In the genomic region with DNA sequence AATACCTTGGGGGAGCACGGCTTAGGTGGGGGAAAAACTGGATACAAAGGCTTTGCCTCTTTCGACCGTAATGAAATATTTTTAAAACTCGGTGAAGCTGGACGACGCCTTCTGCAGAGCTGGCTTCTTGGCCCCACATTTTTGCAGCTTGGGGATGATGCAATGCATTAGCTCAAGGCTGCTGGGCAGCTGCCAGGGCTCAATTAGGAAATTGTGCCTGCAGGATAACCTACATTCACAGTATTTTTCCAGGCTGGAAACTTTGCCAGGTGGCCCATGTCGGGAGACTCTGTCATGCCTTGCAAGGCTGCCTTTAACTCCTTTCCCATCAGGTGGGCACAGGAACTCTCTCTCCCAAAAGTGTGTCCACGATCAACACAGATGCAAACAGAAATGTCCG, we compare ENCODE assay signal across 9 mouse cellular contexts. TPM values are rescaled to one million over a fixed set of nuclear protein-coding genes. Genes with fewer than 3 reads are reported as not detected.
DNase-seq lines count a peak whose midpoint lies in the region; ATAC-seq and TF ChIP-seq lines count a peak whose summit lies in the region.
"Had no signal": no experiment of that assay in that cellular context is flagged by ENCODE, and none has a peak within 500 bp of the region (broad histone marks: within the 10 kb centered on the region; RNA-seq: fewer than 3 reads in every experiment).

No protein-coding gene starts in this region.

- no peak for ATAC-seq in midbrain, embryonic 13.5 days
- no peak for ATAC-seq in midbrain, embryonic 11.5 days (ENCODE audit: low FRiP score)
- ATAC-seq in kidney, postnatal 0 days (replicated peaks; ENCODE audit: low FRiP score, low read depth), result no peak
- no peak for ATAC-seq in megakaryocyte progenitor cell, adult 5-6 weeks (replicated peaks; ENCODE audit: poor library complexity)

- no peak overlapping the region; the same call in 1 of the 2 replicates for H3K9ac ChIP-seq in midbrain, embryonic 13.5 days (replicated peaks)
- no peak overlapping the region for H3K9ac ChIP-seq in midbrain, embryonic 11.5 days (ENCODE audit: low read length)
- H3K9ac ChIP-seq in kidney, postnatal 0 days (ENCODE audit: low read depth, low read length), result 0 out of 2 replicates have a peak overlapping the region, but pooled peaks have one; percentile 20

- TF ChIP-seq POLR2A in bone marrow macrophage, adult 2 months (IDR thresholded peaks at IDR 0.05; ENCODE audit: borderline replicate concordance, low read depth, low read length), result no peak

- WGBS in midbrain, embryonic 13.5 days, result 80% methylated on average over 9 of the region's 9 CpGs
- WGBS in midbrain, embryonic 11.5 days, result 81% methylated on average over 9 of the region's 9 CpGs
- 22% methylated on average over 9 of the region's 9 CpGs for WGBS in kidney, postnatal 0 days

- no peak for DNase-seq in midbrain, embryonic 11.5 days (ENCODE audit: low spot score, missing footprints)
- DNase-seq in heart, adult 11 months, result peak; percentile 98
- DNase-seq in kidney, postnatal 0 days (ENCODE audit: low spot score), result peak; percentile 84
- peak; percentile 67 for DNase-seq in ovary, postnatal 14 days (ENCODE audit: low spot score)
- no peak for DNase-seq in frontal cortex, adult 2 months (ENCODE audit: extremely low spot score in 1 of 2, low spot score in 1 of 2)

- H3K27me3 ChIP-seq in midbrain, embryonic 13.5 days, result no peaks in the 10 kb centered on the region
- H3K27me3 ChIP-seq in midbrain, embryonic 11.5 days (ENCODE audit: control insufficient read depth, insufficient read depth, low read length), result no peaks in the 10 kb centered on the region
- H3K27me3 ChIP-seq in kidney, postnatal 0 days (ENCODE audit: insufficient read depth, low read length), result no peaks in the 10 kb centered on the region
- H3K27me3 ChIP-seq: megakaryocyte, embryonic 14.5 days had no signal

- H3K9me3 ChIP-seq in midbrain, embryonic 13.5 days, result no peaks in the 10 kb centered on the region
- no peaks in the 10 kb centered on the region for H3K9me3 ChIP-seq in midbrain, embryonic 11.5 days (ENCODE audit: control insufficient read depth, low read length)
- no peaks in the 10 kb centered on the region for H3K9me3 ChIP-seq in kidney, postnatal 0 days (replicated peaks; ENCODE audit: low read length)
- H3K9me3 ChIP-seq: megakaryocyte, embryonic 14.5 days had no signal

- H3K4me3 ChIP-seq in midbrain, embryonic 13.5 days (replicated peaks), result no peak overlapping the region
- no peak overlapping the region for H3K4me3 ChIP-seq in midbrain, embryonic 11.5 days (ENCODE audit: low read depth, low read length)
- H3K4me3 ChIP-seq in bone marrow macrophage, adult 2 months (ENCODE audit: insufficient read depth, low read length), result no peak overlapping the region
- H3K4me3 ChIP-seq in kidney, postnatal 0 days (replicated peaks; ENCODE audit: low read depth, low read length), result no peak overlapping the region

- H3K4me1 ChIP-seq in midbrain, embryonic 13.5 days (replicated peaks), result peaks cover 15% of the 10 kb centered on the region
- H3K4me1 ChIP-seq in midbrain, embryonic 11.5 days (ENCODE audit: control insufficient read depth, insufficient read depth, low read length), result peaks cover 4% of the 10 kb centered on the region
- H3K4me1 ChIP-seq in bone marrow macrophage, adult 2 months (ENCODE audit: control insufficient read depth, insufficient read depth, low read length), result peaks cover 41% of the 10 kb centered on the region
- H3K4me1 ChIP-seq in kidney, postnatal 0 days (replicated peaks; ENCODE audit: insufficient read depth, low read length), result peaks cover 4% of the 10 kb centered on the region; the same call in 1 of the 2 replicates

- H3K36me3 ChIP-seq in midbrain, embryonic 13.5 days, result no peaks in the 10 kb centered on the region
- H3K36me3 ChIP-seq in midbrain, embryonic 11.5 days (ENCODE audit: control insufficient read depth, insufficient read depth, low read length), result no peaks in the 10 kb centered on the region
- no peaks in the 10 kb centered on the region for H3K36me3 ChIP-seq in kidney, postnatal 0 days (ENCODE audit: insufficient read depth, low read length)

- 0 out of 2 replicates have a peak overlapping the region, but pooled peaks have one; percentile 9 for H3K27ac ChIP-seq in midbrain, embryonic 13.5 days
- H3K27ac ChIP-seq in midbrain, embryonic 11.5 days (ENCODE audit: low read depth, low read length), result no peak overlapping the region
- peak overlapping the region; percentile 86 for H3K27ac ChIP-seq in bone marrow macrophage, adult 2 months (ENCODE audit: insufficient read depth, low read depth, low read length)
- H3K27ac ChIP-seq in kidney, postnatal 0 days, result peak overlapping the region; percentile 70

- no peak for TF ChIP-seq CTCF in bone marrow macrophage, adult 2 months (IDR thresholded peaks at IDR 0.05; ENCODE audit: low read depth, low read length)
- TF ChIP-seq CTCF in kidney, postnatal 0 days (IDR thresholded peaks at IDR 0.05; ENCODE audit: low read depth), result no peak

- no peak overlapping the region for H3K4me2 ChIP-seq in midbrain, embryonic 13.5 days (replicated peaks)
- H3K4me2 ChIP-seq in midbrain, embryonic 11.5 days, result no peak overlapping the region
- no peak overlapping the region for H3K4me2 ChIP-seq in kidney, postnatal 0 days (ENCODE audit: low read length)

RNA-seq across cellular contexts. Expression of gene Sec14l1, which starts 6.4 kb away (rescaled TPM):
- polyA plus RNA-seq in midbrain, embryonic 13.5 days (2015; fragmentation: Nextera tagmentation; extraction: Ambion mirVana), result 62.4 and 67.0 TPM in 2 replicates
- 32.4 and 36.7 TPM in 2 replicates for polyA plus RNA-seq in midbrain, embryonic 11.5 days (2014; fragmentation: Nextera tagmentation; extraction: Ambion mirVana)
- 122 and 132 TPM in 2 replicates for polyA plus RNA-seq in bone marrow macrophage, adult 2 months (2012; ENCODE audit: insufficient read depth, insufficient read length, missing spikeins)
- 87.6 and 93.7 TPM in 2 replicates for polyA plus RNA-seq in kidney, postnatal 0 days (2015; fragmentation: Nextera tagmentation; extraction: Ambion mirVana)
- 9.8 and 11.7 TPM in 2 replicates for total RNA-seq in megakaryocyte progenitor cell, adult 5-6 weeks (2015)
- total RNA-seq in megakaryocyte progenitor cell, adult 5-6 weeks (2017), result 11.4 and 12.9 TPM in 2 replicates
- 214 and 229 TPM in 2 replicates for polyA plus RNA-seq in frontal cortex, adult 2 months (2012; rRNA removed)

Comparison
In these comparisons a context has a peak if more than half of its experiments do, and no peak if none do; other contexts are left out.
1. DNase-seq: peak in heart, adult 11 months (single experiment), kidney, postnatal 0 days (single experiment) and ovary, postnatal 14 days (single experiment); none in midbrain, embryonic 11.5 days (single experiment) and frontal cortex, adult 2 months (0 of 2).